Mouse (Mus musculus): ENCODE results near the gene Dhrs13.

DNA sequence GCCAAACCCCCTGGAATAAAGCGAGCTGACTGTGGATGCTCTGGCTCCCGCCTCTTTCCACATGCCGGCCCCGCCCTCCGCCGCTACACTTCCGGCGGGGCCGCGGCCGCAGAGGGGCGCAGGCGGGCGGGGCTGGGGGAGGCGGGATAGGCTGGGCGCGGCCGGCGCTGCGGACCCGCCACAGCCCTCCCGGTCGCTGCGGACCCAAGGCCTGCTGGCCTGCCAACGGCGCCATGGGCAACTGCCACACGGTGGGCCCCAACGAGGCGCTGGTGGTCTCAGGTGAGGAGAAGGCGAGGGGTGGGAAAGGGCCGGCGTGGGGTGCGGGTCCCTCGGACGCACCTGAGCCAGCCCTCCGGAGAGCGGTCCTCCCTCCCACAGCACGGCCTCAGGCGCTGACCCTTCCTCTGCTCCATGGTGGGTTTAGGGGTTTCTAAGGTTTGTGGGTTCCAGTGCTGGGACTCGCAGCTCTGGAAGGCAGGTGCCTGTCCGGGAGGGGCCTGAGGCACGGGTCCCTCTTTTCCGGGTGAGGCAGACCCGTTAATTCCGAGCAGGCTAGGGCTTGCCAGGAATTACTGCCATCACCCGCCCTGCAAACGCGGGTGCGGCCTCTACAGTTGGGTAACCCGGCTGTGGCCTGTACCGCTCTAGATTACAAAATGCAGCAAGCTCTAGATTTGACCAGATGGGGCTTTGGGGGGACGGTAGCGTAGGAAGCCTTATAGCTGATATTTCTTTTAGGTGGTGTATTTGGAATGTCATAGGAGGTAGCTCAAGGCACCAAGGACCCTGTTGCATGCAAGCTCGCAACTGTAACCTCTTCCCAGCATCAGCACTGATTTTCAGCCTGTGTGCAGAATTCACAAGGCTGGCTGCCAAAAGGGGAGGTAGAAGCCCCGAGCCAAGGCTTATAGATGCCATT lies 6.0 kb downstream of the Dhrs13 start, which contains the start of gene Flot2:
- TF ChIP-seq CTCF (IDR thresholded peaks at IDR 0.05; ENCODE audit: extremely low read depth, insufficient read depth, insufficient read length, insufficient replicate concordance) (no peak), POLR2A (IDR thresholded peaks at IDR 0.05; ENCODE audit: low read depth, low read length) (no peak)
